ENCODE assay signal across 8 mouse cellular contexts in the genomic region with DNA sequence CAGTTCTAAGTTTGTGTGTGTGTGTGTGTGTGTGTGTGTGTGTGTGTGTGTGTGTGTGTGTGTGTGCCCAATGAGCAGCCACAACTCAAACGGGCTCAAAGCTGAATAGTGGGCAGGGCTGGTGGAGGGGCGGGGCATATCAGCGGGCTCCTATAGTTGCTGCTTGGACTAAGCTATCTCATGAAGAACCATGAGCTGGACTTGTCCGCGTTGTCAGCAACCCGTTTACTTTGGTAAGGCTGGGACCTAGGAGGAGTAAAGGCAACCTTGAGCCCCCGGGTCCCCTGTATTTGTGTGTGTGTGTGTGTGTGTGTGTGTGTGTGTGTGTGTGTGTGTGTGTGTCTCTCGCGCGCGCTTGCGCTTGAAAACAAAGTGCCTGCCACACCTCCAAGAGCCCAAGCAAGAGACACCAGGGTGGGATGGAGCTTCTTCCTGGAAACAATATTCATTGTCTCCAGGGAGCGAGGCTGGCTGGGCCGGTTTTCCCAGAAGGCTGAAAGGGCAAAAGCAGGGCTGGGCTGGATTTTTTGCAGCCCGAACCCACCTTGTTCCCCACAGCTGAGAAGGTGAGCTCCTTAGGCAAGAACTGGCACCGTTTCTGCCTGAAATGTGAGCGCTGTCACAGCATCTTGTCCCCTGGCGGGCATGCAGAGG. TPM values are rescaled to one million over a fixed set of nuclear protein-coding genes. Genes with fewer than 3 reads are reported as not detected.
DNase-seq lines count a peak whose midpoint lies in the region; ATAC-seq and TF ChIP-seq lines count a peak whose summit lies in the region.

A gene (plus strand): TSS at position 166 of the 654 bp plus-strand sequence.

- DNase-seq in kidney, adult 2 months: no peak
- peak; percentile 45 for DNase-seq in embryo, embryonic 11 days
- DNase-seq in kidney, postnatal 14 days: peak; percentile 47
- no peak for DNase-seq in urinary bladder, postnatal 4 days (ENCODE audit: low spot score in 2 of 2)
- DNase-seq in thymus, adult 18-20 months: no peak
- DNase-seq in adipocyte (ENCODE audit: low spot score): no peak

- TF ChIP-seq CTCF in kidney, adult 2 months (conservative IDR thresholded peaks at IDR 0.05; ENCODE audit: insufficient read depth, insufficient read length, low read depth, low read length): no peak

- H3K27ac ChIP-seq in kidney, embryonic 16.5 days (ENCODE audit: low read length): no peak within 1 kb of the TSS
- H3K27ac ChIP-seq in kidney, adult 2 months (ENCODE audit: insufficient read depth, low read depth, low read length): no peak within 1 kb of the TSS
- H3K27ac ChIP-seq in neural tube, embryonic 13.5 days (replicated peaks): no peak within 1 kb of the TSS

- peak within 1 kb of the TSS; percentile 21 for H3K4me3 ChIP-seq in kidney, embryonic 16.5 days (ENCODE audit: low read length)
- no peak within 1 kb of the TSS for H3K4me3 ChIP-seq in kidney, adult 2 months (ENCODE audit: insufficient read depth, low read depth, low read length)
- no peak within 1 kb of the TSS for H3K4me3 ChIP-seq in neural tube, embryonic 13.5 days

- peaks cover 4% of the 10 kb centered on the region; the same call in 1 of the 2 replicates for H3K4me1 ChIP-seq in kidney, embryonic 16.5 days (ENCODE audit: insufficient read depth, low read length)
- no peaks in the 10 kb centered on the region for H3K4me1 ChIP-seq in kidney, adult 2 months (ENCODE audit: control insufficient read depth, insufficient read depth, low read length)
- peaks cover 5% of the 10 kb centered on the region for H3K4me1 ChIP-seq in neural tube, embryonic 13.5 days (replicated peaks)

- no peaks in the 10 kb centered on the region; the same call in 1 of the 2 replicates for H3K27me3 ChIP-seq in kidney, embryonic 16.5 days (ENCODE audit: insufficient read depth, low read length)
- no peaks in the 10 kb centered on the region for H3K27me3 ChIP-seq in kidney, adult 2 months (replicated peaks; ENCODE audit: control insufficient read depth, insufficient read depth, low read length)
- no peaks in the 10 kb centered on the region; the same call in 1 of the 2 replicates for H3K27me3 ChIP-seq in neural tube, embryonic 13.5 days

- no peak for TF ChIP-seq POLR2A in kidney, adult 2 months (IDR thresholded peaks at IDR 0.05; ENCODE audit: low read depth, low read length)

- no peaks in the 10 kb centered on the region for H3K9me3 ChIP-seq in kidney, embryonic 16.5 days (ENCODE audit: low read length)
- no peaks in the 10 kb centered on the region for H3K9me3 ChIP-seq in neural tube, embryonic 13.5 days

- 8% methylated on average over 18 of the region's 18 CpGs for WGBS in kidney, embryonic 16.5 days
- 15% methylated on average over 18 of the region's 18 CpGs for WGBS in kidney, adult 2 months
- WGBS in neural tube, embryonic 13.5 days: 13% methylated on average over 18 of the region's 18 CpGs

- peak within 1 kb of the TSS; percentile 51 for H3K4me2 ChIP-seq in kidney, embryonic 16.5 days (replicated peaks; ENCODE audit: low read depth, low read length)
- peak within 1 kb of the TSS; percentile 41 for H3K4me2 ChIP-seq in neural tube, embryonic 13.5 days

- H3K36me3 ChIP-seq in kidney, embryonic 16.5 days (ENCODE audit: insufficient read depth, low read length): 0 out of 2 replicates have a peak, but pooled peaks cover 3% of the 10 kb centered on the region
- no peaks in the 10 kb centered on the region for H3K36me3 ChIP-seq in kidney, adult 2 months (ENCODE audit: control insufficient read depth, insufficient read depth, low read length)
- H3K36me3 ChIP-seq in neural tube, embryonic 13.5 days: 0 out of 2 replicates have a peak, but pooled peaks cover 5% of the 10 kb centered on the region

- 0 out of 2 replicates have a peak within 1 kb of the TSS, but pooled peaks have one; percentile 16 for H3K9ac ChIP-seq in kidney, embryonic 16.5 days (replicated peaks; ENCODE audit: low read length)
- H3K9ac ChIP-seq in neural tube, embryonic 13.5 days: no peak within 1 kb of the TSS

- peak; percentile 62; the same call in 1 of the 2 replicates for ATAC-seq in kidney, embryonic 16.5 days (ENCODE audit: low FRiP score, low TSS enrichment)
- ATAC-seq in neural tube, embryonic 13.5 days (ENCODE audit: low read depth): 0 out of 2 replicates have a peak, but pooled peaks have one; percentile 29

RNA-seq across cellular contexts. Expression of the gene that starts here (rescaled TPM):
- 0.54 and 0.68 TPM in 2 replicates for polyA plus RNA-seq in kidney, embryonic 16.5 days (2015; fragmentation: Nextera tagmentation; extraction: Ambion mirVana)
- 2.9 and 3.7 TPM in 2 replicates for polyA plus RNA-seq in kidney, adult 2 months (2012; rRNA removed)
- polyA plus RNA-seq in neural tube, embryonic 13.5 days (2015; fragmentation: Nextera tagmentation; extraction: Ambion mirVana): 0.96 and 1.5 TPM in 2 replicates

Comparison
In these comparisons a context has a peak if more than half of its experiments do, and no peak if none do; other contexts are left out.
1. DNase-seq: peak in embryo, embryonic 11 days (single experiment) and kidney, postnatal 14 days (single experiment); none in kidney, adult 2 months (single experiment), urinary bladder, postnatal 4 days (0 of 2), thymus, adult 18-20 months (0 of 2) and adipocyte (single experiment).
2. Peak in ATAC-seq, H3K4me3 ChIP-seq, H3K9ac ChIP-seq and H3K4me2 ChIP-seq in kidney, embryonic 16.5 days; RNA of the gene not detected or under 1 TPM.